Mouse (Mus musculus) heart, postnatal 0 days (tissue): Measurements from ENCODE around the gene 1700016C15Rik. TPM values are rescaled to one million over a fixed set of nuclear protein-coding genes. Genes with fewer than 3 reads are reported as not detected.

ENCODE experiments used
- ATAC-seq: fragments of 200-750 bp; cut with Nextera tagmentation; 2 replicates; pipeline ENCODE4 v1.8.0; 2017; ENCODE audit warnings: low read depth, moderate number of reproducible peaks, moderate library complexity; ENCODE audit not compliant: insufficient read depth
- DNase-seq: peaks from one replicate; pipeline ENCODE4 v3.0.0-alpha.2; 2016; ENCODE audit warnings: low spot score
- H3K27ac ChIP-seq: fragments of 300-500 bp; sonication (generic); 2 replicates; pipeline ENCODE4 v1.5.1; 2014; ENCODE audit warnings: low read depth, mild to moderate bottlenecking
- H3K27me3 ChIP-seq: fragments of 300-500 bp; sonication (generic); 2 replicates; pipeline ENCODE4 v1.6.1; 2014; ENCODE audit warnings: low read length, mixed read lengths; ENCODE audit not compliant: control insufficient read depth, insufficient read depth
- H3K36me3 ChIP-seq: fragments of 300-500 bp; sonication (generic); replicated peaks from 2 replicates; pipeline ENCODE4 v1.6.1; 2014; ENCODE audit warnings: low read length, mixed read lengths; ENCODE audit not compliant: control insufficient read depth, insufficient read depth
- H3K4me1 ChIP-seq: fragments of 300-500 bp; sonication (generic); 2 replicates; pipeline ENCODE4 v1.6.1; 2014; ENCODE audit warnings: antibody characterized with exemption; ENCODE audit not compliant: control insufficient read depth, insufficient read depth
- H3K4me2 ChIP-seq: fragments of 300-500 bp; sonication (generic); 2 replicates; pipeline ENCODE4 v1.6.1; 2014; ENCODE audit warnings: low read depth, mild to moderate bottlenecking, low read length, moderate library complexity
- H3K4me3 ChIP-seq: fragments of 300-500 bp; sonication (generic); 2 replicates; pipeline ENCODE4 v1.5.1; 2014; ENCODE audit warnings: low read depth, low read length
- H3K9ac ChIP-seq: fragments of 300-500 bp; sonication (generic); replicated peaks from 2 replicates; pipeline ENCODE4 v1.6.1; 2014; ENCODE audit warnings: low read depth, low read length, mixed read lengths
- H3K9me3 ChIP-seq: fragments of 300-500 bp; sonication (generic); replicated peaks from 2 replicates; pipeline ENCODE4 v1.6.1; 2016; ENCODE audit warnings: low read length; ENCODE audit not compliant: control insufficient read depth
- CTCF ChIP-seq: IDR thresholded peaks from 2 replicates; pipeline ENCODE4 v1.5.1; 2016; ENCODE audit warnings: antibody characterized with exemption, control low read depth, low read depth
- EP300 ChIP-seq: IDR thresholded peaks from 2 replicates; pipeline ENCODE4 v1.6.1; 2016; ENCODE audit warnings: antibody characterized with exemption, low read depth
- WGBS: fragments of 180-500 bp; shearing (Covaris S2); extraction: QIAGEN DNeasy Blood & Tissue Kit; methylation state at CpG from one replicate; pipeline ENCODE4 v1.1.7; 2014; 5-methylcytosine and 5-hydroxymethylcytosine counted together
- polyA plus RNA-seq: library from polyadenylated mRNA; unstranded; fragments of >200 nt; fragmentation: Nextera tagmentation; extraction: Ambion mirVana; gene quantifications from 2 replicates; pipeline ENCODE4 v1.2.1, GENCODE M21; 2015
- total RNA-seq: library from RNA; depleted of rRNA; stranded (reverse); fragments of >200 nt; gene quantifications from 2 replicates; pipeline ENCODE4 v1.2.3, GENCODE M21; 2014; ENCODE audit warnings: low replicate concordance

Gene 1700016C15Rik
- total and polyA plus RNA-seq, 2 experiments from 2014 or later, result not detected

- no peaks in the 10 kb centered on the region for H3K27me3 ChIP-seq
- no peak overlapping the region for H3K4me2 ChIP-seq
- H3K27ac ChIP-seq, result no peak overlapping the region
- no peak for TF ChIP-seq EP300
- no peak for TF ChIP-seq CTCF
- DNase-seq, result no peak
- H3K9me3 ChIP-seq, result 0 out of 2 replicates have a peak, but pooled peaks cover 4% of the 10 kb centered on the region
- H3K4me1 ChIP-seq, result no peaks in the 10 kb centered on the region
- H3K9ac ChIP-seq, result no peak overlapping the region
- H3K4me3 ChIP-seq, result no peak overlapping the region
- 64% methylated on average over 3 of the region's 3 CpGs for WGBS
- no peak for ATAC-seq
- H3K36me3 ChIP-seq, result no peaks in the 10 kb centered on the region
These were observed 15.8 kb upstream of the 1700016C15Rik start for GRCm38 (mm10) chr1:177713635-177714396.

GRCm38 (mm10) chr1:177714397-177715012 lies 15.1 kb upstream of the 1700016C15Rik start:
- WGBS, result 81% methylated on average over 5 of the region's 5 CpGs
- DNase-seq (no peak), ATAC-seq (no peak)
- Histone ChIP-seq H3K9me3 (0 out of 2 replicates have a peak, but pooled peaks cover 4% of the 10 kb centered on the region), H3K27ac (no peak overlapping the region), H3K9ac (no peak overlapping the region), H3K27me3 (no peaks in the 10 kb centered on the region), H3K4me3 (no peak overlapping the region), H3K36me3 (no peaks in the 10 kb centered on the region), H3K4me1 (no peaks in the 10 kb centered on the region), H3K4me2 (no peak overlapping the region)
- TF ChIP-seq EP300 (no peak), CTCF (no peak)

GRCm38 (mm10) chr1:177716448-177716847 lies 13.2 kb upstream of the 1700016C15Rik start:
- TF ChIP-seq CTCF (no peak), EP300 (no peak)
- no peak for DNase-seq
- H3K4me1 ChIP-seq, result no peaks in the 10 kb centered on the region
- no peak overlapping the region for H3K4me2 ChIP-seq
- WGBS, result 62% methylated on average over 3 of the region's 3 CpGs
- H3K4me3 ChIP-seq, result no peak overlapping the region
- no peak for ATAC-seq
- no peaks in the 10 kb centered on the region for H3K27me3 ChIP-seq
- H3K9me3 ChIP-seq, result no peaks in the 10 kb centered on the region
- H3K9ac ChIP-seq, result no peak overlapping the region
- no peak overlapping the region for H3K27ac ChIP-seq
- no peaks in the 10 kb centered on the region for H3K36me3 ChIP-seq

GRCm38 (mm10) chr1:177717057-177717835 lies 12.4 kb upstream of the 1700016C15Rik start:
- 47% methylated on average over 7 of the region's 7 CpGs for WGBS
- H3K27me3 ChIP-seq, result no peaks in the 10 kb centered on the region
- TF ChIP-seq CTCF (no peak), EP300 (no peak)
- no peak overlapping the region for H3K27ac ChIP-seq
- H3K9me3 ChIP-seq, result no peaks in the 10 kb centered on the region
- DNase-seq (no peak), ATAC-seq (no peak)
- H3K4me3 ChIP-seq, result no peak overlapping the region
- H3K4me2 ChIP-seq, result no peak overlapping the region
- no peaks in the 10 kb centered on the region for H3K36me3 ChIP-seq
- no peaks in the 10 kb centered on the region for H3K4me1 ChIP-seq
- H3K9ac ChIP-seq, result no peak overlapping the region

- no peak for DNase-seq
These were observed 11.1 kb upstream of the 1700016C15Rik start for GRCm38 (mm10) chr1:177718340-177719028.

More at GRCm38 (mm10) chr1:177718340-177719028, 11.1 kb upstream of the 1700016C15Rik start:
- ATAC-seq, result no peak
- Histone ChIP-seq H3K4me2 (no peak overlapping the region), H3K27ac (no peak overlapping the region), H3K27me3 (no peaks in the 10 kb centered on the region), H3K4me3 (no peak overlapping the region), H3K9me3 (no peaks in the 10 kb centered on the region), H3K36me3 (no peaks in the 10 kb centered on the region), H3K4me1 (no peaks in the 10 kb centered on the region), H3K9ac (no peak overlapping the region)
- TF ChIP-seq CTCF (no peak), EP300 (no peak)
- WGBS, result 79% methylated on average over 11 of the region's 11 CpGs
